Mouse (Mus musculus) stomach, adult 2 months (tissue): ENCODE measurements around the gene Slc16a9. TPM values are rescaled to one million over a fixed set of nuclear protein-coding genes. Genes with fewer than 3 reads are reported as not detected.

Experiments used
- polyA plus RNA-seq: library from polyadenylated mRNA; depleted of rRNA; stranded (reverse); fragments of >200 nt; gene quantifications from 2 replicates; pipeline ENCODE4 v1.2.3, GENCODE M21; 2012; rRNA removed

Slc16a9 gene
- polyA plus RNA-seq: 1.2 and 2.1 TPM in 2 replicates

GRCm38 (mm10) chr10:70244921-70245558 is at the start of gene Slc16a9:
Gene Slc16a9, plus strand, starts transcription at chr10:70245100.

DNA sequence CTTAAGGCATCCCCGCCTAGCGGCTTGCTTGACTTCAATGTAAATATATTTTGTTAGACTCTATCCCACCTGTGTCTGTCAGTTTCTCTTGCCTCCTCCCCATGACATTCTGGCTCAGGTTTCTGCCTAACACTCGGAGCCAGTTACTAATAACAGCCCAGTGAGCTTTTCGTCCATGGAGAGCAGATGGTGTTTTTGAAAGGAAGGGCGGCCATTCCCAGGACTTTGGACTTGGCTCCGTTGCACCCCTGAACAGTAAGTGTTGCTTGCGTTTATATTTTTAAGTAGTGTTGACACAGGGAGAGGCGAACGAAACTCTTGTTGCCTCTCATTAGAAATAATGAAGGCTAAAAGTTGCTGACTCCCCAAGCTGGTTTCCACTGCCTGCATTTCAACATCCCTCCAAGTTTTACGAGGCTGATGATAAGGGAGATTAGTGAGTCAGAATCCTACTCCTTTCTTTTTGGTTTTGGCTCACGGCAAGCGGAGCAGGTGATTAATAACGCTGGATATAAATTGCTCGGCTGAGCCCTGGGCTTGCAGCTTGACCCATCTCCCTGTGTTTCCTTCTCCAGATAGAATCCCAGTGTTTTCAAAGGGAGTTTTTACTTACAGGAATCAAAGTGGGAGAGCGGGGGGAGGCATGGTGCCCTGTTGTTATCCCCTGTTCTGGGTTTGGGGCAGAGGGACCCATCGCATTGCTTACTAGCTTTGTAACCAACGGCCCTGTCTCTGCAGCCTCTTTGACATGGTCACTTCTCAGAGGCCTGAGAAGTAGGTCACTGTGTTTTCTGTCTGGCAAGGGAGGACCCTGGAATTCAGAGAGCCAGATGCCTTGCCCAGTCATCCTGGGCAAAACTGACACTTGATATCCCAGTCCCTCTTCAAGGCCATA is 40.1 kb upstream of the Slc16a9 start, which contains the start of gene Mrln:
Gene Mrln (plus strand): TSS at position 160 of the 895 bp plus-strand sequence.

Other genes with a start within 250 kb of the Slc16a9 start
- gene Ccdc6, start 148.0 kb upstream of the Slc16a9 start, polyA plus RNA-seq: 11.1 and 11.9 TPM in 2 replicates
- 0.24 and 0.39 TPM in 2 replicates for gene Mrln, start 40.4 kb upstream of the Slc16a9 start, polyA plus RNA-seq
- 1.2 TPM in 2 replicates for gene Fam13c, start 195.4 kb downstream of the Slc16a9 start, polyA plus RNA-seq